Mouse (Mus musculus): Measurements from ENCODE around the gene Sbno2.

The Sbno2 gene

DNA sequence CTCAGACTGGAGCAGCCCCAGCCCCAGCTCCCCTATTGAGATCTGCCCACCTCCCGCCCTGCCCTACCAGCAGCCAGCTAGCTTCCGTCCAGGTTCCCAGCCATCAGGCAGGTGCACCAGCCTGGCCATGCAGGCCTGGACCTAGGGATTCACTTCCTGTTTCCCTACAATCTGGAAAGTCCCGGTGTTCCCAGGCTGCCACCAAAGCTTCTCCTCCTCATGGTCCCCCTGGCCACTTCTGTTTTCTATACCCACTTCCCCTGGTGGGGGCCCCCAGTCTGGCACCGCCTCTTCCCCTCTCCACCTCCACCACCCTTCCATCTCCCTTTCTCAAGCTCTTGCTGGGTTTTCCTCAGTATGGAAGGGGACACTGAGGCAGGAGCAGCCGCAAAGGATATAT lies at the start of gene Sbno2:
Gene Sbno2, minus strand, starts transcription at position 112 of the 400 bp plus-strand sequence.
- DNase-seq (ENCODE audit: low spot score in 2 of 2) = no peak

DNA sequence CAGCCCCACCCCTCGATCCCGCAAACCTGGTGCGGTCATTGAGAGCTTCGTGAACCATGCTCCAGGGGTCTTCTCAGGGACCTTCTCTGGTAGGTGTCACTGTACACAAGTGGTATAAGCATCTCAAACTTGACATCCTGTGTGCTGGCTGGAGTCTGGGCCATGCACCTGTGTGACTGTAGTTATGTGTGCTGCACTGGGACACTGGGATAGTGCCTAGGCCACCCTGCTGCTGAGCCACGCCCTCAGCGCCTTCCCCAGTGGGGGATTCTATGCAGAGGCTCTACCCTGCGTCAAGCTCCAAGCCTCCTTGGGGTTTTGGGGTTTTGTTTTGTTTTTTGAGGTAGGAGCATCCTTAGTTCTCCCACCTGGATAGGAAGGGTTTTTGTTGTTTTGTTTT lies 49.0 kb upstream of the Sbno2 start:
- no peak for DNase-seq (ENCODE audit: low spot score in 2 of 2)

DNA sequence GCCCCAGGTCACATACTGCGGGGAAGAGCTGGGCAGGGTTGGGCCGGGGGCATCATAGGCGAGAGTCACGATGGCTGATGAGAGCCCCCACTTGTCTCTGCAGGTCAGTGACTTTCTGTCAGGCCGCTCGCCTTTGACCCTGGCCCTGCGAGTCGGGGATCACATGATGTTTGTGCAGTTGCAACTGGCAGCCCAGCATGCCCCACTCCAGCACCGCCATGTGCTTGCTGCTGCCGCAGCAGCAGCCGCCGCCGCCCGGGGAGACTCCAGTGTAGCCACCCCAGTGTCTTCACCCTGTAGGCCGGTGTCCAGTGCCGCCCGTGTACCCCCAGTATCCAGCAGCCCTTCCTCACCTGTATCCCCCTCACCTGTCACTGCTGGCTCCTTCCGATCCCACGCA lies 48.3 kb upstream of the Sbno2 start:
- DNase-seq (ENCODE audit: low spot score in 2 of 2) = no peak

DNA sequence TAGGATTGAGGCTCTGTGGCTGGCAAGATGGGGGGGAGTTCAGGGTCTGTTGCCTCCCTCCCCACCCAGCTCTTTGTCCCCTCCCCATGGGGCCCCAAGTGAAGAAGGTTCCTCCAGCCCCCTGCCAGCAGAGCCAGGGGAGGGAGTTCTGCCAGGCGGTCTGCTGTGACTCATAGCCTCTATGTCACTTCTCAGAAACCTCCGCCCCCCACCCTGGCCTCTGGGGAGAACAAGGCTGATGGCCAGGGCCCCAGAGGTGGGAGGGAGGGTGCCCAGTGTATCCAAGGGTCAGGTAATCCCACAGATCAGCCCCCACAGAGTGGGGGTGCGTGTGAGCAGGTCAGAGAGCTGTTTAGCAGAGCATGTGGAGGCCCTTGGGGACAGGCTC lies 47.5 kb upstream of the Sbno2 start:
- DNase-seq (ENCODE audit: low spot score in 2 of 2) = peak in 1 of 2 experiments; percentile 48

DNA sequence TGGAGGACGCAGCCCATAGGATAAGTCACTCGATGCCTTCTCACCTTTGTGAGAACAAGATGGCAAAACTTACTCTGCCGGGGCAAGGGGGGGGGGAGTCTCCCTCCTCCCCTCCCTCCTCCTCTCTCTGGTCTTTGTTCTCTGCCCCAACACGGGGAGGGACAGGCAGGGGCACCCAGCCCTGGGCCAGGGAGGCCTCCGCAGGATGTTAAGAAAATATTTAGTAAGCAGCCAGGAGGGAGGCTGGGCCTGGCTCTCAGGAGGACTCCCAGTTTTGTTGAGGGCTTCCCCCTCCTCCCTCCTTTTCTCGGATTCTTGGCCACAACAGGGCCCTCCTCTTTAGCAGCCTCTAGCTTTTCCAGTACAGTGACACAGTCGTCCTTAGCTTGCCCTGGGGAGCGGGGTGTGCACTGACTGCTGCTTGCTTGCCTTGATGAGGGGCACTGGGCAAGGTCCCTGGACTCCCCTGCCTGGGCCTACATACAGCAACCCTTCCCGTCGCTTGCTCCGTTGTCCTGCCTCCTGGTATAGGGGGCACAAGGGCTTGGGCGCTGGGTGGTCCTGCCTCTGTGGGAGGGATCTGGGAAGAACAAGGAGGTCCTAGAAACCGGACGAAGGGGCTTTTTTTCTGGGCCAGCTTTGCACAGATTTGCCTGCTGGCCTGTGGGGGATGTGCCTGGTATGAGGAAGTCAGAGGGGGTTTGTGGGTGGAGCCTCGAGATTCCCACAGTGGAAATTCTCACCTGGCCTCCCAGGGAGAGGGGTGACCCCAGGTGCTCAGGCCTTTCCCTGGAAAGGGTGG lies 46.9 kb upstream of the Sbno2 start:
- DNase-seq (ENCODE audit: low spot score in 2 of 2) = peak in 1 of 2 experiments; percentile 40

DNA sequence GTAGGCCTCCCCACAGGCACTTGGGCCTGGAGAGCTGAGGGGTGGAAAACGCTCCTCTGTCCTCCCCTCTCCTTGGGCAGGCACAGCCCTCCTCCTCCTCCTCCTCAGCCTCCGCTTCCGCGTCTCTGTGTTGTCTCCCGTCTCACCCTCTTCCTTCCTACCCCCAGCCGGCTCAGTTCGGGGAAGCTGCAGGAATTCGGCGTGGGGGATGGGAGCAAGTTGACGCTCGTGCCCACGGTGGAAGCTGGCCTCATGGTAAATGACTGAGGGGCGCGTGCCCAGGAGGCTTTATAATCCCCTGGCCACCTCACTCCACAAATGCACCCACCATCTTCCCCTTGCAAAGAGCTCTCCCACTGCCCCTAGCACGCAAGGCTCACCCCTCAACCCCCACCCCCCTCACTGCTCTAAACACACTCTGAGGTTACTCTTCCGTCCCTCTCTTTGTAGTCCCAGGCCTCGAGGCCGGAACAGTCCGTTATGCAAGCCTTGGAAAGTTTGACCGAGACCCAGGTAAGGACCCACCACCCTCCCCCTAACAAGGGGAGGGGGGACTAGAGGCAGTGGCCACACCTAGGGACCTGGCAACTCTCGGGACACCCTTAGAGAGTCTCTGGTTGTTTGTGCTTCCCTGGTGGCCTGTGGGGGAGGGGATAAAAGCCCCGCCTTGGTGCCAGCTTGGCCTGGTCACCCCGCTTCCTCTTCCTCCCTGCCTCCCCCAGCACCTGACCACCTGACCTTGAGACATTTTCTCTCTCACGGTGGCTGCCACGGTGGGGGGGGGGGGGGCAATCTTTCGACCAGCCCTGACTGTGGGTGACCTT lies 46.1 kb upstream of the Sbno2 start:
- peak; percentile 60 to 64 for DNase-seq (ENCODE audit: low spot score in 2 of 2)

DNA sequence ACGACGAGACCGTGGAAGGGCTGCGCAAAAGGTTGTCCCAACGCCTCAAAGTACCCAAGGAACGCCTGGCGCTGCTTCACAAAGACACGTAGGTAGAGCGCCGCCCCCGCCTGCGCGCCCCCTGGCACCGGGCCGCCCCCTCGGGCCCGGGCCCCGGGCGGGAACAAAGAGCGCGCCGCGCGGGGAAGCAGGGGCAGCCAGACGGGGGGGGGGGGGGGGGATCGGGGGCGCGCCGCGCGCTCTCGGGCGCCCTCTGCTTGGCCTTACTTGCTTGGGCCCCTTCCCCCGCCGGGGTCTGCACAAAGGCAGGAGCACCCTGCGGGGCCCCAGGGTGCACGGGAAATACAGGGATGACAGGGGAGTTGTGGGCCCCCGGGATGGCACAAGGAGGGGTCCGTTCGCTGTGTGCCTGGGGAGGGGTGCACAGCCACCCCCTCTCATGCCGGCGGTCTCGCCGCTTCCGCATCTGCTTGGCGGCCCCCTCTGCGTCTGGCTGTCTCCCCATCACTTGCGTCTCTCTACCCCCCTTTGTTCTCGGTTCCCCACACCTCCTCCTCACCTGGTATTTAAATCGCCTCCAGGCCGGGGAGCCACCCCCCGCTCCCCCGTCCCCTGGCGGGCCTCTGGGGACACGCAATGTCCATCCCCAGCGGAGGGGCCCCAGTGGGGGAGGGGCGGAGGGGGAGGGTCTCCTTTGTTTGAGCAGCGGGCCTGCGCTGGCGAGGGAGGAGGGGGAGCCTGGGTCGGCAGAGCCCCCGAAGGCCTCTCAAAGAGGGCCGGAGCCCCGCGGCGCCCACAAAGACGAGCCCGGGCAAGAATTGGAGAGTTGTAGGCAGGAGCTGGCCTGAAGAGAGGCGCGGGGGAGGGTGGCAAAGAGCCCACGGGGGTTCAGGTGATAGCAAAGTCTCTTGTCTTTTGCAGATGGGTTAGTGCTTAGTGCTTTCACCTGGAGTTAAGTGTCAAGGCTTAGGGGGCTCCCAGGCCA lies 45.1 kb upstream of the Sbno2 start:
- DNase-seq (ENCODE audit: low spot score in 2 of 2) = peak in 1 of 2 experiments; percentile 74

DNA sequence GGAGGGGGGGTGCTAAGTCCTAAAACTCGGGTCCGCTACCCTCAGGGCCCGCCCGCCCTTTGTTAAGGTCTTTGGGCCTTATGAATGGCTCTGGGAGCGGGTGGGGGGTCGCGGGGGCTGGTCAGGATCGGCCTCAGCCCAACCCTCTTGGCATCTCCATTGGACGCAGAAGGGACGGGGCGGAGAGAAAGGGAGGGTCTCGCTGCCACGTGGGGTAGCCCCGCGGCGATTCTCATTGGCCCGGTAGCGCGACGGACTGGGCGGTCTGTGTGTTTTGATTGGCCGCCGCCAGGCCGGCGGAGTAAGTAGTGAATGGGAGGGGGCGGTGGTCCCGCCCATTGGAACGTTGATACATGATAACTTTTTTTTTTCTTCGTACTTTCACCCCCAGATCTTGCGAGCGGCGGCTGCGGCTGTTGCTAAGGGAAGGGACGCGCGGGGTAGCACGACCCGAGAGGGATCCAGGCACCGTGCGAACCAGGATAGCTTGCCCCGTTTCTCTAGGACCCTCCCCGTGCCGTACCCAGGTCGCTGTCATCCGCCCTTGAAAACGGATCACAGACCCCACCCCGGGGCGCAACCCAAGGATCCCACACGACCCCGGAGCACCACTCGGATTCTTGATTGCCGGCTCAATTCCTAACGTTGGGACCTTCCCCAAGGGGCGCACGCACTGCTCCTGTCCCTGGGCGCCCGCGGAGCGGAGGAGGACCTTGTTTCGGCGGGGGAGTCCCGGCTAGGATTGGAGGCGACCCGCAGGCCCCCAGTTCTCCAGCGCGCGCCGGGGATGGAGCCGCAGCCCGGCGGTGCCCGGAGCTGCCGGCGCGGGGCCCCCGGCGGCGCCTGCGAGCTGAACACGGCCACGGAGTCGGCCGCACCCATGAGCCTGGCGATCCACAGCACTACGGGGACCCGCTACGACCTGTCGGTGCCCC lies 44.2 kb upstream of the Sbno2 start:
- DNase-seq (ENCODE audit: low spot score in 2 of 2) = peak; percentile 88 to 97

DNA sequence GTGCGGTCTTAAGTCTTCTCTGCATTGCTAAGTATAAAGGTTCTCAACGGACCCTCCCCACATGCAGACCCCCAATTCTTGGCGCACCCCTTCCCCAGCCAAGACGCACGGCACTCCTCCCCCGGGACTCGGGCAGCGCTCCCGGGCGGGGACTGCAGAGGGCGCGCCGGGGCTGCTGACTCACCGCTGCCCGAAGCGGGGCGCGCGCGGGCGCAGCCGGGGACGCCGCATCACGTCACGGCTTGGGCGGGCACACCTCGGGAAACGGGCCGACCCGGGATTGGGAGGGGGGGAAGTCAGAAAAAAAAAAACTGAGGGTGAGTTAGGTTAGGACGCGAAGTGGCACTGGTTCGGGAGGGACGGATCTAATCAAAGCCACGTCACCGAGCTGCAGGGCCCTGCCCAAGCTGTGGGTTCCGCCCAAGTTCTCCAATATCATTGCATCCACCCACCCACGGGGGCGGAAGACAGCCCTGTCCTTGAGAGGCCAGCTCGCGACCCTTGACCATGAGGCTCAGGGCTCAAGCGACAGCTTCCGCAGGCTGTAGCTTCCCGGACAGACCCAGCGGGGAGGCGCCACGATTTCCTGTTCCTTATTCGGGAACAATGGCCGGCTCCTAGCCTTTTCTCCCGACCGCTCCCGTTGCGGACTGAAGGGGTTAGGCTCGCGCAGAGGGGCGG lies 43.4 kb upstream of the Sbno2 start:
- peak; percentile 90 to 93 for DNase-seq (ENCODE audit: low spot score in 2 of 2)

DNA sequence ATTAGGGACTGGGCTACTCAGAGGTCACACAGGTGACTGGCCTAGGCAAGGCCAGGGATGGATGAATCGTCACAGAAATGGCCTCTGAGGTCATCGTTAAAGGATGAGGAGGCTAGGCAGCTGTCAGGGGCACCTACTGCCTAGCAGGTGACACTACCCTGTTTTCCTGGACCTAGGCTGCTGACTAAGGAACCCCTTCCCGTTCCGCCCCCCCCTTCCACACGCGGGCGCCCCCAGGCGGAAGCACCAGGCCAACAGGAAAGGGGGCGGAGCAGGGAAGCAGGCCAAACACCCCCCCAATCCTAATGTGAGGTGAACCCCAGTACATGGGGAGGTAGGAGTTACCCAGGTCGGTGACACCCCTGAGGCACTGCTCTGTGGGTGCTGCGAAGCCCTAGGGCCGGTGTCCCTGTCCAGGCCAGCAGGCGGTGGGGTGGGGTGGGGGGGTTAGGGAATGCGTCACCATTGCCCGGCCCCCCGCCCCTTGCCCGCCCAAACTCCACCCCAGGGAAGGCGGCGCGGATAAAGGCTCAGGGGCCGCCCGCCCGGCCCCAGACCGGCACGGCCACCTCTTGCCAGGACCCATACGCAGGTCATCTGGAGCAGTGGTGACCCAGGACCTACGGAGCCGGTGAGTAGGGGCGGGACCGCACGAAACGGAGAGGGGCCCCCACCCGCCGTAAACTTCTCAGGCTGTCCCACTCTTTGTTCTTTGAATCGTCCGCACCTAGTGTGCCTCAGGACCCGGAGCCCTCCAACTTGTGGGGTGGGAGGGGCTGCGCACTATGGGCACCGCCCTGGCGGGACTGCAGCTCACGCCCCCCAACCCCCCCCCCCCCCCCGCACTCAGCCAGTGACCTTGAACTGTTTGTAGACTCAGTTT lies 42.6 kb upstream of the Sbno2 start, which contains the start of gene Midn:
Gene Midn, plus strand, starts transcription at position 554 of the 883 bp plus-strand sequence.
- peak; percentile 80 to 83 for DNase-seq (ENCODE audit: low spot score in 2 of 2)

DNA sequence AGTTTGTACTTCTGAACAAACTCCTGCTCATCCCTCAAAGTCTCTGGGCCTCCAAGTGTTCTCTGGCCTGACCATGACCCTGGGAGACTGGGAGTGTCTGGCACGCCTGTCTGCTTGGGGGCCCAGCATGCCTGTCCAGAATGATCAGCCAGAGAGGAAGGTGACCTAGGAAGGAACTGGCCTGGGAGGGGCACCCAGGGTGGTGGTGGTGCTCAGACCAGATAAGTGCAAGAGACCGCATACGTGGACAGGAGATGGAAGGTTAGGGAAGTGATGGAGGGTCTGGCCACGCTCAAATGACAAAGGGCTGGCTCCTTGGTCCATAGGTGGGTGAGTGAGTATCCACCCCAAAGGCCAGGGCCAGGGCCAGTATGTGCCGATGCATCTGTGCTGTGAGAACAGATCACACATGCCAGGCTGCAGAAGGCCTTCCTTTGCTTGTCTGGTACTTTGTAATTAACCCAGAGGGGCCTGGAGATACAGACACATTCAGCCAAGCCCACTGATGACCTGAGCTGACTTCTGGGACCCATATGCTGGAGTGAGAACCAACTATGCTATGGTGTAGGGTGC lies 41.9 kb upstream of the Sbno2 start:
- DNase-seq (ENCODE audit: low spot score in 2 of 2) = no peak

DNA sequence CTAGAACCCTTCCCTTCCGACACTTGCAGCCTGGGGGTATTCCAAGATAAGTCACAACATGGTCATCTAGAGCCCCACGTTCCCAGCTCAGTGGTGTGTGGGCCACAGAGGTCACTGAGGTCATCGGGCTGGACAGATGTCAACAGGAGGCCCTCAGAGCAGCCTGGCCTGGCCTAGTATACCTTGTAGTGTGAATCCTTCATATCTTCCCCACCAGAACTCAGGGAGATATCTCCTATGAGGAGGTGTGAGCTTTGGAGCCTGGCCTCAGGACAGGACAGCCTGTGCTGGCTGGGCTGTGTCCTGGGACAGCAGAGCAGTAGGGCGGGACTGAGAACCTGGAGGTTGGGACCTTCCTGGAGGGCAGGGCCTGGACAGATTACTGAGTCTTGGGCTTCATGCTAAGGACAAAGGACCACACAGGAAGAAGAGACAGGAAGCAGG lies 41.2 kb upstream of the Sbno2 start:
- no peak for DNase-seq (ENCODE audit: low spot score in 2 of 2)

DNA sequence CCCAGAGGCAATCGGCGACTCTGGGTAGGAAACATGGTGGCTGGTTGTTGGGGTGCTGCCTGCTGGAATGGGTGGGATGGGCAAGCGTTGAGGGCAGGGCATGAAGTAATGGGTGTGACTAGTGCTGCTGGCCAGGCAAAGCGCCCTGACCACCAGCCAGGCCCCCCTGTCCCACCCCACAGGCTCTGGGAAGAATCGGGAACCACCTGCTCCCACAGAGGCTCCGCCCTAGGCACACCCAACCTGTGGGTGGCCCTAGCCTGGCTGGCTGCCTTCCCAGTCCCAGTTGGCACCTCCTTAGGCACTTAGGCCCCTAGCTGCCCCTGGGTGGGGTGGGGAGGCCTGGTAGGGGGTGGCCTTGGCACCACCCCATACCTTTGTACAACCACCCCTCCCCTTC lies 40.5 kb upstream of the Sbno2 start:
- no peak for DNase-seq (ENCODE audit: low spot score in 2 of 2)

DNA sequence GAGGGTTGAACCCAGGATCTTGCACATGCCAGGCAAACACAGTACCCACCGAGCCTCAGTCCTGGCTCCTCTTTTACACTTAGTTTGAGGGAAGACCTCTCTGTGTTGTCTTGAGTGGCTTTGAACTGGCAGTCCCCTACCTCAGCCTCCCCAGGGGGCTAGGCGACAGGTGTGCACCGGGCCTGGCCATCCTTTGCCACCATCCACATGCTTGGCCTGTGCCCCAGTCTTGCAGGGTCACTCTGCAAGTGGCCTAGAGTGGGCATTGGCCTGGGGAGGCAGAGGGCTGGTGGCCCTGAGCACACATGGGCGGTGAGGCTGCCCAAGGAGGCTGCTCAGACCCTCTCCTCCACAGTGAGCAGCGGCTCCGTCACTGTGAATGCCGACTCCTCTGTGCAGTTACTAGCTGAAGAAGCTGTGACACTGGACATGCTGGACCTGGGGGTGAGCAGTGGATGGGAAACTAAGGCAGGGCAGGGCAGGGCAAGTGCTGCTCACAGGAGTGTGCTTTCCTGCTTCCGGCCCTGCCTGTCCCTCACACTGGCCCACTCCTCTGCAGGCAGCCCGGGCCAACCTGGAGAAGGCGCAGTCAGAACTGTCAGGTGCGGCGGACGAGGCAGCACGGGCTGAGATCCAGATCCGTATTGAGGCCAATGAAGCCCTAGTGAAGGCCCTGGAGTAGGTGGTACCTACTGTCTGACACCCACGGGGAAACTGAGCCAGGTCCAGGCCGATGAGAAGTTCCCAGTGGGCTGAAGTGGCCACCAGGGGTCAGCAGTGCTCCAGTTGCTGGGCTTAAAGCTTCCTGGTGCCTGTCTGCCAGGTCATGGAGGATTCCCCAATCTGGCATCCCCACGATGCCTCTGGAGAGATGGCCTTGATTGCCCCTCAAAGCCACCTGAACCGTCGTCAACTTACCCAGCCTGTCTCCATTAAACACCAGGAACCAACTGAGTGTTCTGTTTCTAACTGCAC lies 39.8 kb upstream of the Sbno2 start:
- peak in 1 of 2 experiments; percentile 64 for DNase-seq (ENCODE audit: low spot score in 2 of 2)

DNA sequence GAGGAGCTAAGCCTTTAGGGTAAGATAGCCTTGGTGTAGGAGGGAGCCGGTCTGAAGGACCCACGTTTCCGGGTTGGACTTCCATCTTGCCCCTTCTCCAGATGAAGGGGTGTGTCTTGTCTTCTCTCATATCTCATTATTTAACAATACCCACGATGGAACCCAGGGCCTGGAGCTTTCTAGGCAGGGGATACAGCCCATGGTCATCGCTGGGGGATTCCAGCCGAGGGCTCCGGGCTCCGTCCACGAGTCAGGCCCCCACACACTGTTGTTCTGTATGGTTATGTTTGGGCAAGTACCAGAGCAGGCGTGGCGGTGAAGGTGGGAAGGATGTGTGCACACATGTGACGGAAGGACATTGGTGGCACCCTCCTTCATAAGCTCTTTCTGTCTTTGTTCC lies 38.8 kb upstream of the Sbno2 start:
- no peak for DNase-seq (ENCODE audit: low spot score in 2 of 2)

DNA sequence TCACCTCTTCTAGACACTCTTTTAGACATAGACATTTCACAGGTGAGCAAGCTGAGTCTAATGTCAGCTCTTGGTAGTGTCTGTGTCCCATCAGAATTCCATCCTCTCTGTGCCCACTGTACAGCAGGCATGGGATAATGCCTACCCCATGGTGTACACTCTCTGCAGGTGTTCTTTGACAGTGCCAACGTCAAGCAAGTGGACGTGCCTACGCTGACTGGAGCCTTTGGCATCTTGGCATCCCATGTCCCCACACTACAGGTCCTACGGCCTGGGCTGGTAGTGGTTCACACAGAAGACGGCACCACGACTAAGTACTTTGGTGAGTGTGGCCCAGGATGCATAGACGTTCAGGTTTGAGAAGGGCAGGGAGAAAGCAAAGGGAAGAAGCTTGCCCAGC lies 38.3 kb upstream of the Sbno2 start:
- DNase-seq (ENCODE audit: low spot score in 2 of 2) = no peak

DNA sequence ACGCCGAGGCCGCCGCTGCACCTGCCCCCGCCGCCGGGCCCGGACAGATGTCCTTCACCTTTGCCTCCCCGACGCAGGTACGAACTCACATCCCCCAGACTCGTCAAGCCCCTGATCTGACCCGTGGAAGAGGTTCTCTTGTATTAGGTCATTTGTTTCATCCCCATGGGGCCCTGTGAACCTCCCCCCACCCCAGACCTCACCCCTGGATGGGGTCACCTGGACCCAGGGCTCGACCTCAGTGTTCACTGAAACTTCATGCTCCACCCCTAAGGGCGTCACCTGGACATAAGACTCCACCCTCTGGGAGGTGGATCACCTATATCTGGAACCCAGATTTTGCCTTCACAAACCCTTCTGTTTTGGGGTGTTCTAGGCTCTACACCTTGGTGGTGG lies 37.2 kb upstream of the Sbno2 start:
- no peak for DNase-seq (ENCODE audit: low spot score in 2 of 2)

All from urinary bladder, adult 18-20 months (tissue).